Mouse (Mus musculus) ES-E14 (cell line): ENCODE data around the gene Klc3. TPM values are rescaled to one million over a fixed set of nuclear protein-coding genes. Genes with fewer than 3 reads are reported as not detected.
A peak's percentile ranks its signal among the peaks of the same experiment; 100 is the strongest.

Source experiments
- DNase-seq: peaks from one replicate; pipeline ENCODE4 v3.0.0-alpha.2; 2013; ENCODE audit warnings: low read depth, low spot score
- H3K27ac ChIP-seq: 2 replicates; pipeline ENCODE4 v1.5.1; 2012; ENCODE audit warnings: low read depth, mild to moderate bottlenecking, low read length, moderate library complexity, mixed read lengths; ENCODE audit not compliant: poor library complexity, insufficient read depth, severe bottlenecking
- H3K36me3 ChIP-seq: 2 replicates; pipeline ENCODE4 v1.6.1; 2012; ENCODE audit warnings: mild to moderate bottlenecking, low read length, moderate library complexity, mixed read lengths; ENCODE audit not compliant: control insufficient read depth, poor library complexity, insufficient read depth, severe bottlenecking
- H3K4me1 ChIP-seq, 2 experiments: fragments of 150-350 bp in 1 of 2; sonication (generic) in 1 of 2; 2 replicates each; pipeline ENCODE4 v1.6.1; 2012; ENCODE audit warnings: low read length in 2 of 2, mild to moderate bottlenecking in 1 of 2, mixed read lengths in 1 of 2; ENCODE audit not compliant: control insufficient read depth in 2 of 2, insufficient read depth in 2 of 2, poor library complexity in 1 of 2
- H3K4me3 ChIP-seq, 2 experiments: fragments of 150-350 bp in 1 of 2; sonication (generic) in 1 of 2; 2 replicates each; pipeline ENCODE4 v1.5.1; 2012; ENCODE audit warnings: low read length in 2 of 2, low read depth in 1 of 2, mild to moderate bottlenecking in 1 of 2, mixed read lengths in 1 of 2; ENCODE audit not compliant: insufficient read depth in 1 of 2, poor library complexity in 1 of 2, severe bottlenecking in 1 of 2
- H3K9ac ChIP-seq: 2 replicates; pipeline ENCODE4 v1.6.1; 2012; ENCODE audit warnings: low read depth, mild to moderate bottlenecking, low read length, mixed read lengths; ENCODE audit not compliant: poor library complexity, insufficient read depth, severe bottlenecking
- H3K9me3 ChIP-seq: fragments of 150-350 bp; sonication (generic); 2 replicates; pipeline ENCODE4 v1.6.1; 2012; ENCODE audit warnings: low read depth, mild to moderate bottlenecking, low read length; ENCODE audit not compliant: control insufficient read depth, insufficient read depth
- CHD2 ChIP-seq: IDR thresholded peaks from 2 replicates; pipeline ENCODE4 v1.6.1; 2014; ENCODE audit warnings: mild to moderate bottlenecking, low read depth, low read length, inconsistent platforms
- HCFC1 ChIP-seq: IDR thresholded peaks from 2 replicates; pipeline ENCODE4 v1.6.1; 2012; ENCODE audit warnings: low read length, inconsistent platforms, borderline replicate concordance; ENCODE audit not compliant: insufficient read depth
- MAFK ChIP-seq: IDR thresholded peaks from 2 replicates; pipeline ENCODE4 v1.6.1; 2014; ENCODE audit warnings: mild to moderate bottlenecking, low read depth, low read length, inconsistent platforms; ENCODE audit not compliant: insufficient read depth
- ZC3H11A ChIP-seq: IDR thresholded peaks from 2 replicates; pipeline ENCODE4 v1.6.1; 2012; ENCODE audit warnings: low read depth, mild to moderate bottlenecking, inconsistent platforms, low read length, borderline replicate concordance
- ZNF384 ChIP-seq: IDR thresholded peaks from 2 replicates; pipeline ENCODE4 v1.6.1; 2012; ENCODE audit warnings: low read depth, low read length, inconsistent platforms
- in situ Hi-C, 2 experiments: fragments of 600-800 bp; cut with MboI; formaldehyde crosslinking; loops; one replicate each; pipeline ENCODE4 v1.15.1; 2025; ENCODE audit warnings: low sequenced_read_pairs in 2 of 2, inconsistent platforms in 1 of 2; ENCODE audit not compliant: unreplicated experiment in 2 of 2
- total RNA-seq: library from RNA; depleted of rRNA; stranded (reverse); fragments of 300-350 nt; gene quantifications from 2 replicates; pipeline ENCODE4 v1.2.3, GENCODE M21; 2012; rRNA removed

The Klc3 gene
- total RNA-seq, 1 experiment, result 10.1 TPM

DNA sequence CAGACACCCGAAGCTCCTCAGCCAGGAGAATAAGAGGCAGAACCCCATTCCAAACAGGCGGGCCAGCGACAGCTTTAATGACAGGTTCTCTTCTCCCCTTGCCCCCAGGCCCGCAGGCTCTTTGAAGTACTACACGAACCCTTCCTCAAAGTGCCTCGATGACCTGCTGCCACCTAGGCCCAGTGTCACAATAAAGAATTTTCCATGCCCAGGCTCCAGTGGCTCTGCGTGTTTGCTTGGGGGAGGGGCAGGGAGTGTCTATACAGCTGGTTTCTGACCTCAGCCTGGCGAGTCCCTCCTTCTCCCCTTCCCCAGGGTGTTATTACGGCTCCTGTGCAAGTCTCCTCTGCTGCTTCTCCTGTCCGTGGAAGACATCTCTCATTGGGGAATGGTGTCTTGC is 47.6 kb downstream of the Klc3 start:
- peaks cover 32% of the 10 kb centered on the region for H3K36me3 ChIP-seq
- in situ Hi-C loops, result no loop called here

DNA sequence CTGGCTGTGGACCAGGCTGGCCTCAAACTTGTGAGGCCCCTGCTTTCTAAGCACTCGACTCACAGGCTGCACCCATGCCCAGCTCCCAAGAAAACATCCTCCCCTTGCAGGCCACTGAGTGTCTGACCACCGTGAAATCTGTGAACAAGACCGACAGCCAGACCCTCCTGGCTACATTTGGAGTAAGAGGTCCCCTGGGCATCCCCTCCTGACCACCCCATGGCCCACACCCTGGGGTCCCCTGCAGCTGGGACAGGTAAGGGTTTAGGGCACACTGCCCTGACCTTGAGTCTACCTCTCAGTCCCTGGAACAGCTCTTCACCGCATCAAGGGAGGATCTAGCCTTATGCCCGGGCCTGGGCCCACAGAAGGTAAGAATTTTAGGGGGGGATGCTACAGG is 48.9 kb downstream of the Klc3 start:
- no peaks in the 10 kb centered on the region for H3K9me3 ChIP-seq
- in situ Hi-C loops, result no loop called here
- no peak overlapping the region for H3K4me3 ChIP-seq
- H3K4me1 ChIP-seq, result peaks cover 0 to 13% of the 10 kb centered on the region in 2 experiments; a peak in 2 of 4 replicates
- H3K36me3 ChIP-seq, result peaks cover 38% of the 10 kb centered on the region
- H3K9ac ChIP-seq, result no peak overlapping the region
- TF ChIP-seq ZNF384, result no peak
- no peak for TF ChIP-seq HCFC1
- TF ChIP-seq ZC3H11A, result no peak
- no peak for TF ChIP-seq CHD2
- no peak for TF ChIP-seq MAFK
- H3K27ac ChIP-seq, result no peak overlapping the region
- DNase-seq, result no peak

More for the DNA sequence above, 47.6 kb downstream of the Klc3 start:
- H3K9ac ChIP-seq, result no peak overlapping the region
- TF ChIP-seq ZNF384 (no peak), ZC3H11A (no peak), HCFC1 (no peak), MAFK (no peak), CHD2 (no peak)
- H3K9me3 ChIP-seq, result no peaks in the 10 kb centered on the region
- peaks cover 0 to 12% of the 10 kb centered on the region in 2 experiments; a peak in 2 of 4 replicates for H3K4me1 ChIP-seq
- no peak overlapping the region for H3K27ac ChIP-seq
- DNase-seq, result no peak
- H3K4me3 ChIP-seq, result no peak overlapping the region

DNA sequence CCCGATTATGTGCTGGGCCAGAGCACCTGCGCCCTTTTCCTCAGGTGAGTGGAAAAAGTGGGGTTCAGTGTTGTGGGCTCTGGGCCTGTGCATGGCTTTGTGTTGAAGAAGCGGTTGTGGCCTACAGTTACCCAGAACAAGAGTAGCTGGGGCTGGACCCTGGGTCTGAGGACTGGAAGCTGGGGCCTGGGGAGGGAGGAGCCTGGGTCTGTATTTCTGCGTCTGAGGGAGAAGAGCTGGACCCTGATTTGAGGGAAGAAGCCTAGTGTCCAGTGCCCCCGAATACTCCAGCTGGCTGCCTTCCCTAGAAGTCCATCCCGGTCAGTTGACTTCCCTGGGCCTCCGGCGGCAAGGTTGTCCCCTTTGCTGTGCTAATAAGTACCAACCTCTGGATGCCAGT is 53.7 kb downstream of the Klc3 start:
- H3K4me3 ChIP-seq, result no peak overlapping the region
- peaks cover 26% of the 10 kb centered on the region; the same call in 1 of the 2 replicates for H3K36me3 ChIP-seq
- no peak overlapping the region for H3K27ac ChIP-seq
- in situ Hi-C loops, result no loop called here
- no peak overlapping the region for H3K9ac ChIP-seq
- H3K9me3 ChIP-seq, result no peaks in the 10 kb centered on the region
- peaks cover 0 to 18% of the 10 kb centered on the region in 2 experiments; a peak in 2 of 4 replicates for H3K4me1 ChIP-seq
- no peak for DNase-seq
- no peak for TF ChIP-seq CHD2
- no peak for TF ChIP-seq MAFK
- no peak for TF ChIP-seq ZNF384

DNA sequence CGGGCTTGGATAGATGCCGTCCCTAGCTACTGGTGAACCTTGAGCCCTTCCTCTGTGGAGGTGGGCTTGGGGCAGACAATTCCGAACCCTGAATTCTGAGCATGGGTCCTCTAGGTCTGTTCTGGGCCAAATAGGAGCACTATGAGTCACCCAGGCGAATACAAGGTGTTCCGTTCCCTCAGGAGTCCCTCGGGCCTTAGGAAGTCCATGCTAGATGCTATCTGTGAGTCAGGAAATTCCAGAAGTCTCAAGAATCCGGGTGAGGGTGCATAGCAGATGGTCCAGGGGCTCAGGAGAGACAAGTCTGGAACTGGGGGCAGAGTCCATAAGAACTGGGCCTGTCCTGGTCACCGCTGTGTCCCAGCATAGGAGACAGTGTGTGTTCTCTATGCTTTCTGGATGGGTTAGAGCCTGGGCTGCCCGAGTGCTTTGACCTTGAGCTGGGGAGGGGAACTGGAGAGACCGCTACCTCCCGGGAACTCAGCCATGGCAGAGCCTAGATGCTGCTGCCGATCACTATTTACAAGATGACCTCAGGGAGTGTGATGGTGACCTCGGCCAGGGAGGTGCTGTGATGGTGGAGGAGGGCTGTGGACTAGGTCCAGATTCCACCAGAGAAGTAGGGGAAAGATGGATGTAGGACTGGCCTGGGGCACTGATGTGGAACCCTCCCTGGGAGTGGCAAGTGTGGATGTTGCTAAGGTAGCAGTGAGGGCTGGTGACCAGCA is 54.6 kb downstream of the Klc3 start:
- in situ Hi-C loops, result no loop called here
- TF ChIP-seq CHD2 (no peak), HCFC1 (no peak), ZNF384 (no peak), MAFK (no peak), ZC3H11A (no peak)
- no peak overlapping the region for H3K4me3 ChIP-seq
- H3K4me1 ChIP-seq, result peaks cover 0 to 20% of the 10 kb centered on the region in 2 experiments; a peak in 2 of 4 replicates
- H3K36me3 ChIP-seq, result peaks cover 19% of the 10 kb centered on the region; the same call in 1 of the 2 replicates
- H3K9ac ChIP-seq, result no peak overlapping the region
- DNase-seq, result no peak
- H3K27ac ChIP-seq, result no peak overlapping the region
- no peaks in the 10 kb centered on the region for H3K9me3 ChIP-seq

- Histone ChIP-seq H3K9ac (peak overlapping the region; percentile 88), H3K4me1 (peaks cover 4 to 30% of the 10 kb centered on the region in 2 experiments; a peak in 3 of 4 replicates), H3K27ac (peak overlapping the region; percentile 85), H3K36me3 (peaks cover 6% of the 10 kb centered on the region; the same call in 1 of the 2 replicates), H3K9me3 (no peaks in the 10 kb centered on the region), H3K4me3 (peak overlapping the region; percentile 84 to 99)
- DNase-seq, result peak; percentile 100
- in situ Hi-C loops, result no loop called here
- no peak for TF ChIP-seq ZC3H11A
- TF ChIP-seq HCFC1, result peak; percentile 79
These were observed 58.9 kb downstream of the Klc3 start for GRCm38 (mm10) chr7:19344938-19345471.

Other genes with a start within 250 kb of the Klc3 start
- gene Gipr, start 238.0 kb downstream of the Klc3 start, total RNA-seq, result 1.5 and 3.6 TPM in 2 replicates
- 29.5 and 29.8 TPM in 2 replicates for gene Eml2, start 227.7 kb downstream of the Klc3 start, total RNA-seq
- gene Gpr4, start 191.6 kb downstream of the Klc3 start, total RNA-seq, result 3.8 TPM in 2 replicates
- gene Opa3, start 175.8 kb downstream of the Klc3 start, total RNA-seq, result 12.6 and 15.8 TPM in 2 replicates
- 92.5 and 108 TPM in 2 replicates for gene Vasp, start 132.3 kb downstream of the Klc3 start, total RNA-seq
- 2.9 and 9.7 TPM in 2 replicates for gene Ppm1n, start 124.0 kb downstream of the Klc3 start, total RNA-seq
- gene Rtn2, start 121.5 kb downstream of the Klc3 start, total RNA-seq, result 9.9 and 10.8 TPM in 2 replicates
- 5.8 and 6.3 TPM in 2 replicates for gene Fosb, start 94.1 kb downstream of the Klc3 start, total RNA-seq
- 48.0 and 53.2 TPM in 2 replicates for gene Ercc1, start 59.3 kb downstream of the Klc3 start, total RNA-seq
- gene Cd3eap, start 44.6 kb downstream of the Klc3 start, total RNA-seq, result 18.3 and 26.7 TPM in 2 replicates
- 5.3 and 7.4 TPM in 2 replicates for gene Ppp1r13l, start 44.4 kb downstream of the Klc3 start, total RNA-seq
- 38.8 and 62.6 TPM in 2 replicates for gene Ercc2, start 22.1 kb downstream of the Klc3 start, total RNA-seq
- gene Ckm, start 672 bp upstream of the Klc3 start, total RNA-seq, result 0.85 and 1.1 TPM in 2 replicates
- gene Mark4, start 54.7 kb upstream of the Klc3 start, total RNA-seq, result 9.9 and 10.3 TPM in 2 replicates
- gene Exoc3l2, start 59.2 kb upstream of the Klc3 start, total RNA-seq, result 0.85 and 2.2 TPM in 2 replicates
- 3.1 and 3.4 TPM in 2 replicates for gene Bloc1s3, start 104.3 kb upstream of the Klc3 start, total RNA-seq
- gene Trappc6a, start 104.3 kb upstream of the Klc3 start, total RNA-seq, result 33.2 and 56.7 TPM in 2 replicates
- gene Nkpd1, start 113.7 kb upstream of the Klc3 start, total RNA-seq, result 0.54 and 0.79 TPM in 2 replicates
- gene Ppp1r37, start 159.0 kb upstream of the Klc3 start, total RNA-seq, result 25.3 and 37.7 TPM in 2 replicates
- gene Zfp296, start 173.2 kb upstream of the Klc3 start, total RNA-seq, result 32.2 and 35.3 TPM in 2 replicates
- gene Gemin7, start 173.5 kb upstream of the Klc3 start, total RNA-seq, result 42.1 and 54.2 TPM in 2 replicates
- gene Clasrp, start 200.4 kb upstream of the Klc3 start, total RNA-seq, result 52.7 and 83.4 TPM in 2 replicates
- gene Relb, start 225.3 kb upstream of the Klc3 start, total RNA-seq, result 13.9 and 15.1 TPM in 2 replicates